In the genomic region with DNA sequence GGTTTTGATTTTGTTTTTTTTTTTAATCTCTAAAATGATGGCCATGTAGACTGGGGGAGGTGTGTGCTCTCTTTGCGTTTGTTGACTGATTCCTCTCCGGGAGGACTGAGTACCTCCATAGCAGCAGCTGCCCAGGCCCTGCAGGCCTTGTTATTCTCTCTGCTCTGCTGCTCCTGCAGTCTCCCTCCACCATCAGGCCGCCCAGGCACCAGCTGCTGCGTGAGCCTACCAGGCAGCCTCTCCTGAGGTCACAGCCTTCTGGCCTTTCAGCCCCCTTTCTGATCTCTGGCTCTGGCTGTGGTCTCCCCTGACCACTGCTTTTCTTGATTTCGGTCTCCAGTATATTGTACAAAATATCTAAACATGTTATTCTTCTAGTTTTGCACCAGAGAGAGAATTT, we compare ENCODE assay signal across 9 mouse cellular contexts. TPM values are rescaled to one million over a fixed set of nuclear protein-coding genes. Genes with fewer than 3 reads are reported as not detected.
DNase-seq lines count a peak whose midpoint lies in the region; ATAC-seq and TF ChIP-seq lines count a peak whose summit lies in the region.
"Had no signal": no experiment of that assay in that cellular context is flagged by ENCODE, and none has a peak within 500 bp of the region (broad histone marks: within the 10 kb centered on the region; RNA-seq: fewer than 3 reads in every experiment).

No protein-coding gene starts in this region.

- H3K36me3 ChIP-seq in kidney, embryonic 14.5 days (ENCODE audit: control insufficient read depth, insufficient read depth, low read length) = no peaks in the 10 kb centered on the region
- H3K36me3 ChIP-seq in hindbrain, postnatal 0 days (ENCODE audit: insufficient read depth, low read length) = no peaks in the 10 kb centered on the region

- H3K27ac ChIP-seq in kidney, embryonic 14.5 days (ENCODE audit: low read depth, low read length) = peak overlapping the region; percentile 18; the same call in 1 of the 2 replicates
- H3K27ac ChIP-seq in hindbrain, postnatal 0 days = peak overlapping the region; percentile 48; the same call in 1 of the 2 replicates

- no peak for TF ChIP-seq CTCF in hindbrain, postnatal 0 days (IDR thresholded peaks at IDR 0.05; ENCODE audit: low read depth)

- no peaks in the 10 kb centered on the region for H3K9me3 ChIP-seq in kidney, embryonic 14.5 days (ENCODE audit: control insufficient read depth, low read length)
- no peaks in the 10 kb centered on the region for H3K9me3 ChIP-seq in hindbrain, postnatal 0 days (ENCODE audit: low read length)

- H3K27me3 ChIP-seq in kidney, embryonic 14.5 days (ENCODE audit: control insufficient read depth, insufficient read depth, low read length) = no peaks in the 10 kb centered on the region
- no peaks in the 10 kb centered on the region for H3K27me3 ChIP-seq in hindbrain, postnatal 0 days (ENCODE audit: insufficient read depth, low read length)

- WGBS in kidney, embryonic 14.5 days = 18% methylated on average over 5 of the region's 5 CpGs
- WGBS in hindbrain, postnatal 0 days = 25% methylated on average over 5 of the region's 5 CpGs

- no peak overlapping the region for H3K9ac ChIP-seq in kidney, embryonic 14.5 days (ENCODE audit: low read depth, low read length)
- 0 out of 2 replicates have a peak overlapping the region, but pooled peaks have one; percentile 10 for H3K9ac ChIP-seq in hindbrain, postnatal 0 days (replicated peaks; ENCODE audit: low read length)

- no peak for DNase-seq in kidney, postnatal 36 days
- DNase-seq in ovary, postnatal 36 days (ENCODE audit: low spot score) = peak; percentile 54
- no peak for DNase-seq in ovary, postnatal 10 days (ENCODE audit: low spot score)
- peak; percentile 57 for DNase-seq in hindbrain, postnatal 0 days (ENCODE audit: low spot score)
- DNase-seq in adrenal gland, postnatal 10 days = no peak
- DNase-seq: gastrocnemius, postnatal 25 days had no signal

- H3K4me3 ChIP-seq in kidney, embryonic 14.5 days (ENCODE audit: low read length) = no peak overlapping the region
- no peak overlapping the region for H3K4me3 ChIP-seq in hindbrain, postnatal 0 days (ENCODE audit: low read length)
- H3K4me3 ChIP-seq: erythroblast, embryonic 14.5 days had no signal

- peaks cover 10% of the 10 kb centered on the region; the same call in 1 of the 2 replicates for H3K4me1 ChIP-seq in kidney, embryonic 14.5 days (ENCODE audit: control insufficient read depth, insufficient read depth, low read length)
- H3K4me1 ChIP-seq in hindbrain, postnatal 0 days (ENCODE audit: insufficient read depth, low read length) = peaks cover 9% of the 10 kb centered on the region; the same call in 1 of the 2 replicates

- no peak for ATAC-seq in kidney, embryonic 14.5 days (ENCODE audit: low FRiP score, low TSS enrichment)
- ATAC-seq in hindbrain, postnatal 0 days = no peak
- ATAC-seq in megakaryocyte-erythroid progenitor cell, adult 5-6 weeks (replicated peaks; ENCODE audit: low FRiP score, low TSS enrichment, poor library complexity, severe bottlenecking) = no peak

- no peak overlapping the region for H3K4me2 ChIP-seq in kidney, embryonic 14.5 days (replicated peaks; ENCODE audit: low read depth, low read length)
- H3K4me2 ChIP-seq in hindbrain, postnatal 0 days (ENCODE audit: low read depth, low read length) = no peak overlapping the region

RNA-seq across cellular contexts. Expression of a gene that starts 56.7 kb away (rescaled TPM):
- 15.2 and 16.2 TPM in 2 replicates for polyA plus RNA-seq in kidney, embryonic 14.5 days (2014; fragmentation: Nextera tagmentation; extraction: Ambion mirVana)
- 125 and 187 TPM in 2 replicates for total RNA-seq in hindbrain, postnatal 0 days (2014; rRNA removed)
- polyA plus RNA-seq in hindbrain, postnatal 0 days (2015; fragmentation: Nextera tagmentation; extraction: Ambion mirVana) = 243 and 245 TPM in 2 replicates
- total RNA-seq in adrenal gland, postnatal 10 days (2021) = 1 to 10 TPM; 7.2 to 9.6 TPM
- total RNA-seq in megakaryocyte-erythroid progenitor cell, adult 5-6 weeks (2014; fragmentation: Nextera tagmentation) = 2.6 TPM in 1 of 2 replicates, not detected in the other
- not detected in 2 replicates for total RNA-seq in megakaryocyte-erythroid progenitor cell, adult 5-6 weeks (2017)

Comparison
In these comparisons a context has a peak if more than half of its experiments do, and no peak if none do; other contexts are left out.
1. DNase-seq: peak in ovary, postnatal 36 days (single experiment) and hindbrain, postnatal 0 days (single experiment); none in kidney, postnatal 36 days (0 of 2), ovary, postnatal 10 days (single experiment) and adrenal gland, postnatal 10 days (single experiment).
2. RNA of a gene that starts 56.7 kb away (total RNA-seq): 125 to 187 TPM in hindbrain, postnatal 0 days; 7.2 to 9.6 TPM in adrenal gland, postnatal 10 days and 2.6 TPM in megakaryocyte-erythroid progenitor cell, adult 5-6 weeks; every median in the first group is over 10 times any median in the second.